Mouse (Mus musculus) thymus, postnatal 4 days (tissue): ENCODE results near the gene Cyp2j12.
A peak's percentile ranks its signal among the peaks of the same experiment; 100 is the strongest.
"Not testable (repeated sequence)": the region's sequence is repeated elsewhere in the genome, so short reads cannot be mapped to it uniquely, and the experiment has no call there.

Source experiments
- DNase-seq: peaks from one replicate; pipeline ENCODE4 v3.0.0; 2021

Gene Cyp2j12

GRCm38 (mm10) chr4:96140732-96141467, at the start of gene Cyp2j12:
Gene Cyp2j12, minus strand, starts transcription at chr4:96141152.
- no peak for DNase-seq

- DNase-seq = not testable (repeated sequence)
These were observed 48.4 kb upstream of the Cyp2j12 start for GRCm38 (mm10) chr4:96189321-96189720.

DNA sequence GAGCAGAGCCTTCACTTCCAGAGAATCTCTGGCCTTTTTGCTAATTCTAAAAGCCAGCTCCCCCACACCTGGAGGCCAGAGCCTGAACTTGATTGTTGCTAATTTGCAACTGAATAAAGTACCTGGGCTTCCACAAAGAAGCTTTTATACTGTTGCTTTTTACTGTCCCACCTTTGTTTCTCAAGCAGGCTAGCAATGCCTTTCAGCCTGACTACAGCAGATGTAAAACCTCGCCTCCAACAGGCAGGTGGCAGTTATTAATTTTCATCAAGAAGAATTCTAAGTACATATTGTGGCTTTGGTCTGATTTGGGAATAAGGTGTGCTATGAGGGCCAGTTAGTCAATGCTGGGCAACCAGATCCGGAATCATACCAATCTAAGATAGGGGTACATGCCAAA, 47.7 kb upstream of the Cyp2j12 start:
- not testable (repeated sequence) for DNase-seq

DNA sequence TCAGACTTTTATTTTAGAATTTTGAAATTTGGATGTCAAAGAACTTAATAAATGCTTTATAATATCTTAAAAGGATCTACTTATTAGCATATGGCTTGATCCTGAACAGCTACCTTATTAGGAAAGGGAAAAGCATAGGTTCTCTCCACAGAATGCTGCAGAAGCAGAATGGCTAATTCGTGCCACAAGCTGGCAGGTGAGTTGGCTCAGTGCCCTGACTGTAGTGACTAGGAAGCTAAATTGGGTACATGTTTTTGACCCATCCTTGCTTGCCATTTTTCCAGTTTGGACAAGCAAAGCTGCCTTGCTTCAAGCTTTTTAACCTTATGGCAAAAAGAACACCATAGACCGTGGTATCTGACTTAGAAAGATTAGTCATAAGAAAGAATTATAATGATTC, 47.2 kb upstream of the Cyp2j12 start:
- DNase-seq = not testable (repeated sequence)

- not testable (repeated sequence) for DNase-seq
These were observed 43.8 kb upstream of the Cyp2j12 start for GRCm38 (mm10) chr4:96184716-96185115.

- no peak for DNase-seq
These were observed 21.9 kb upstream of the Cyp2j12 start for GRCm38 (mm10) chr4:96162839-96163238.

DNA sequence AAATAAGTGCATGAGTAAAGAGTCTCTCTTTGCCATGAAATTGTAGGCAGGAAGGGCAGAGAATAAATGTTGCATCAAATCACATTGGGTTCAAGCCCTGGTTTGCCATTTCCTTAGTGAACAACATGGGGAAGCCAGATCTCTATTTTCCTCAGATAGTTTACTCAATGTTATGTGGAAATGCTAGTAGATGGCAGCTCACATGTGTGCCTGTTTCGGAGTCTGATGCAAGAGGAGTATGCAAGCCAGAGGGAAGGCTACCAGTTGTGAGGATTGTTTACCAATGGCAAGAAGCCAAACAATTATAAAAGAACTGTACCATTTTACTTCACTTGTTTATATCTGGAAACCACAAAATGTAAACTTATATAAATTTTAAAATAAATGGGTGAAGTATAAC, 20.6 kb upstream of the Cyp2j12 start:
- no peak for DNase-seq

- DNase-seq = no peak
These were observed 1.7 kb downstream of the Cyp2j12 start for GRCm38 (mm10) chr4:96139226-96139625.

DNA sequence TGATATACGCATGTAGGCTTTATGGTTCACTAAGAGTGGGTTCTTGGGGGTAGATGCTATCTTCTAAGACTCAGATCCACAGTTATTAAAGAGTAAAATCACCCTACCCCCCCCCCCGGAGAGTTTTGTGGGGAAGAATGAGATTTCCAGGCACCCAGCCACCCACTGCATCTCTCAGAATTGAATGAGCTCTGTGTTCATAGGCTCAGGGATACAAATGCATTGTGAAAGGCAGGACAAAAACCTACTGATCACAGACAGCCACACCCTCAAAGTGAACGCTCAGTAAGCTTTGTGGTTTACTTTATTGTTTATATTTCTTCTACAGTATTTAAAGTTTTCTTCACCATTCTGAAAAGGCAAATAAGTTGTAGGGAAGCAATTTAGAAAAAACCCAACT, 6.7 kb downstream of the Cyp2j12 start:
- no peak for DNase-seq

DNA sequence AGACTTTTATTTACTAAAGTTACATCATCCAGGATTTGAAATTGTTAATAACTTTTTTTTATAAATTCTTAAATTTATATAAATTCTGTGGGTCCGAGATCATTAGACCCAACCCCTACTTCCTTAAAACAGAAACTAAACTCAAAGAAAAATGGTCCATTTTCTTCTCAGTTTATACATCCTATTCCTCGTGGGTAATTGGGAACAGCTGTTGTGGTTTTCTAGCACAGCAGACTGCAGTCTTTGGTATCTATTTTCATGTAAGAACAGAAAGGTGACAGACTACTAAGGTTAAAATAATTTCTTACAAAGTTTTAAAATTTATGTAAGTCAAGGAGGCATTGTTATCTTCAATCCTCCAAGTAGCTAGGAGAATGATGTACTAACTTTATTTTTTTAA, 44.1 kb downstream of the Cyp2j12 start:
- no peak for DNase-seq

- no peak for DNase-seq
These were observed 49.1 kb downstream of the Cyp2j12 start for GRCm38 (mm10) chr4:96091869-96092268.

DNA sequence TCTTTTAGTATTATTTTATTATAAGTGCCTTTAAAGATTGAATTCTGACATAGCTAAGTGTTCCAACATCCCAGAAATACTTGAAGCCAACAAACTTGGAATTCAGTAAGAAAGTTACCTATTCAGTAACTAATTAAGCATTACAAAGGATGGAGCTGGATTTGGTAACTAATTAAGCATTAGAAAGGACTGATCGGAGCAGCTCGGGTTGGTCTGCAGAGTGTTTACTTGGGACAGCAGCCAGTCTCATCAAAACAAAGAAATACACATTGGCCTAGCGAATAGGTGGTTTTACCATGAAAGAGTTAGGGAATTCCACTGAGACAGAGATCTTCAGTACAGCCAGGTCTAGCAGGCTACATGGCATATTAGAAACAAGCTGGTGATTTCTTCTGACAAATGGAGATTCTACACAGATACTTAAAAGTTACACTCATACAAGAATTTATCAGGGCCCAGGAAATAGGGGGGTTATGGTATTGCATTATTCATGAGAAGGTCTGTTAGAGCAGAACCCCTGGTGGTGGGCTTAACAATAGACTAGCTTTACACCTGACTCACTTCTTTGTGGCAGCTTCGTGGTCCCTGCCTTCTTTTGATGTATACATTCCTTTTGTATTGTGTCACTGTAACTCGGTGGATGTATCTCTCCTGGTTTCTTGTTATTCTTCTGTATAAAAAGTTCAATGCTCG, 51.5 kb downstream of the Cyp2j12 start:
- DNase-seq = not testable (repeated sequence)

DNA sequence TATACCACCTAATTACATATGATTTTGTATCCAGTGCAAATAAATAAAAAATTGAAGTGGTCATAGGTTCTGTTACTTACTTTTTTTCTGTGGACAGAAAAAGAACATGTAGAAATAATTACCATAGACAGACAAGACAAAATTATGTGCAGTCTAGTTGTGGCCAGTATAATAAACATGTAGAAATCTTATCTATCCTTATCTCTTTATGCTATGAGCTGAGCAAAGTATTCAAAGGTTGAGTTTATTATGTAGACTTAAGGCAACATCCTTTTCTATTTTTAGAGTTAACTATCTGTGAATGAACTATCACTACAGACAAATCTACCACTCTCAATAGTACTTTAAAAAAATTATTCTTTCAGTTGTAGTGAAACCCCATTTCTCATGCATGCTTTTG, 62.6 kb downstream of the Cyp2j12 start:
- DNase-seq = no peak

GRCm38 (mm10) chr4:96077261-96078125, 63.5 kb downstream of the Cyp2j12 start, which contains the start of gene Cyp2j13:
Gene Cyp2j13, minus strand, starts transcription at chr4:96077546.
- DNase-seq = peak; percentile 6

DNA sequence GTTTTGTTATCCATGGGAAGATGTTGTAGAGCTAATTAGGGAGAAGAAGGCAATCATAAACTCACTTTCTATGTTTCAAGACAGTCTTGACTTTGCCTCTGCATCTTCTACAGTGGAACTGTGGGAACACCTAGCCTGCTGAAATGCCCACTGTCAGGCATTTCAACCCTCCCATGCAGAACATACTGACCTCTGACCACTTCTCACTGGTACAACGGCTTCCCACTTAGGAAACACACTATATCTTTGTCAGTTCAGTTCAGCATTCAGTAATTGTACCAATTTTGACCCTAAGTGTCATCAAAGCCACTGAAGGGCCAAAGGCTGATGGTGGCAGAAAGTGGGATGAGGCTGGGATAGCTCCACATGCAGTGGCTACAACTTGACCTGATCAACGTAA, 78.9 kb downstream of the Cyp2j12 start:
- DNase-seq = no peak

- no peak for DNase-seq
These were observed 80.8 kb downstream of the Cyp2j12 start for GRCm38 (mm10) chr4:96060106-96060505.
